Mouse (Mus musculus): Measurements from ENCODE around the gene Slc44a5. TPM values are rescaled to one million over a fixed set of nuclear protein-coding genes. Genes with fewer than 3 reads are reported as not detected.
"Not testable (repeated sequence)": the region's sequence is repeated elsewhere in the genome, so short reads cannot be mapped to it uniquely, and the experiment has no call there.

Gene Slc44a5
- polyA plus RNA-seq, 1 experiment from 2014 or later = 0.39 TPM

DNA sequence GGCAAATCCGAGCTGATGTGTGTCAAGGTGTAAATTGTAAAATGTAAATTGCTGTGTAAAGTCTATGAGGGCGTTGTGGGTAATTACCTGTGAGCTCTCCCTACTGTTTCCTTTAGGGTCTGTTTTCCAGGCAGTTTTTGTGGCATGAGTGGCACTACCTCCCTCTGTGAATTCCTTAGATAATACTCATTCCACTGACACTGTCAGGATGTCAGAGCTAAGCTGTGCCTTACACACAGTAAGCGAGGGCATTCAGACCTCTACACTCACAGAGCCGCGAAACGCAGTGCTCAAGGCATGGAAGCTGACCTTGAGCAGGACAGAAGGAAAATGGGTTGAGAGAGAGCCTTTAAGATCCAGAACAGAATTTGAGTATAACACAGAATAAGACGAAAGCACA, 80.1 kb downstream of the Slc44a5 start:
- H3K4me3 ChIP-seq (replicated peaks; ENCODE audit: low read depth, low read length) = no peak overlapping the region
- H3K27ac ChIP-seq = no peak overlapping the region
- H3K9me3 ChIP-seq (replicated peaks; ENCODE audit: low read length) = no peaks in the 10 kb centered on the region
- H3K4me1 ChIP-seq (replicated peaks; ENCODE audit: insufficient read depth, low read length) = no peaks in the 10 kb centered on the region
- no peak overlapping the region for H3K4me2 ChIP-seq (ENCODE audit: low read length)
- TF ChIP-seq CTCF (IDR thresholded peaks at IDR 0.05; ENCODE audit: low read depth) = no peak
- no peak overlapping the region for H3K9ac ChIP-seq (ENCODE audit: low read depth, low read length)
- WGBS = 61% methylated on average over 7 of the region's 7 CpGs
- no peak for ATAC-seq (replicated peaks; ENCODE audit: low FRiP score, low read depth)
- no peak for DNase-seq (ENCODE audit: low spot score)
- no peaks in the 10 kb centered on the region for H3K27me3 ChIP-seq (ENCODE audit: insufficient read depth, low read length)
- no peaks in the 10 kb centered on the region for H3K36me3 ChIP-seq (ENCODE audit: insufficient read depth, low read length)

DNA sequence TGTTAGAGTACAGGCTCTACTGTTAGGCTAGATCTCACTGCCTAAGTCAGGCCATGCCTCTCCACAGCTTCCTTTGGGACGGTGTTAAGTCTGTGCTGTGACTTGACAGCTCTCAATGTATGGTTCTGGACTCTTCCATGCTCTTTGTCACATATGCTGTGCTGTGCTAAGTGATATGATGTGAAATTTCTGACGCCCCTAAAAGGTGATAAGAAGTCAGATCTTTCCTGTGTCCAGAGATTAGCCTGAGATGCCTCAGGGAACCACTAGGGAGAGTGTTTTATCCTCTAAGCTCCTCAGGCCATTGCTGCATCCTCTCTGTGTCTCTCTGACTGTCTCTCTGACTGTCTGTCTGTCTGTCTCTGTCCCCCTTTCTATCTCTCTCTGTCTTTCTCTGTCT, 84.2 kb downstream of the Slc44a5 start:
- Histone ChIP-seq H3K36me3 (ENCODE audit: insufficient read depth, low read length) (no peaks in the 10 kb centered on the region), H3K9me3 (replicated peaks; ENCODE audit: low read length) (no peaks in the 10 kb centered on the region), H3K27ac (no peak overlapping the region), H3K4me2 (ENCODE audit: low read length) (no peak overlapping the region), H3K27me3 (ENCODE audit: insufficient read depth, low read length) (no peaks in the 10 kb centered on the region), H3K9ac (ENCODE audit: low read depth, low read length) (no peak overlapping the region), H3K4me3 (replicated peaks; ENCODE audit: low read depth, low read length) (no peak overlapping the region), H3K4me1 (replicated peaks; ENCODE audit: insufficient read depth, low read length) (no peaks in the 10 kb centered on the region)
- ATAC-seq (replicated peaks; ENCODE audit: low FRiP score, low read depth) (no peak), DNase-seq (ENCODE audit: low spot score) (no peak)
- TF ChIP-seq CTCF (IDR thresholded peaks at IDR 0.05; ENCODE audit: low read depth) = no peak
- 83% methylated on average over 2 of the region's 2 CpGs for WGBS

DNA sequence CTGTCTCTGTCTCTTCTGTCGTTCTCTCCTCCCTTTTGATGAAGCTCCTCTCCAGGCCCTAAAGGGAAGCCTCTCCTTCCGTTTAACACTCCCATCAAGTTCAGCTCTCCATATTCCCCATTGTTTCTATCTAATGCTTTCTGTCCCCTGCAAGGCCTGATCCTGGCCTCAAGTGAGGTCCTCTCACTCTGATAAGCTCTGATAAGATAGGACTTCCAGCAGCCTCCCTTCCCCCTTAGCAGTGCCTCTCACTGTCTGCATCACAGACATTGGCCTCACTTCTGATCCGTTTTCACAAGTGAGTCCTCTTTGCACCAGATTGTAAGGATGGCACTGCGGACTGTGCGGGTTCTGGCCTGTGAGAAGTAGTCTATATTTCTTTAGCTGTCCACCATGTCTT, 85.0 kb downstream of the Slc44a5 start:
- no peak for TF ChIP-seq CTCF (IDR thresholded peaks at IDR 0.05; ENCODE audit: low read depth)
- no peaks in the 10 kb centered on the region for H3K36me3 ChIP-seq (ENCODE audit: insufficient read depth, low read length)
- H3K4me3 ChIP-seq (replicated peaks; ENCODE audit: low read depth, low read length) = no peak overlapping the region
- H3K9me3 ChIP-seq (replicated peaks; ENCODE audit: low read length) = no peaks in the 10 kb centered on the region
- DNase-seq (ENCODE audit: low spot score) (no peak), ATAC-seq (replicated peaks; ENCODE audit: low FRiP score, low read depth) (no peak)
- no peaks in the 10 kb centered on the region for H3K27me3 ChIP-seq (ENCODE audit: insufficient read depth, low read length)
- H3K27ac ChIP-seq = no peak overlapping the region
- H3K9ac ChIP-seq (ENCODE audit: low read depth, low read length) = no peak overlapping the region
- WGBS = 88% methylated on average over 5 of the region's 5 CpGs
- H3K4me1 ChIP-seq (replicated peaks; ENCODE audit: insufficient read depth, low read length) = no peaks in the 10 kb centered on the region
- no peak overlapping the region for H3K4me2 ChIP-seq (ENCODE audit: low read length)

DNA sequence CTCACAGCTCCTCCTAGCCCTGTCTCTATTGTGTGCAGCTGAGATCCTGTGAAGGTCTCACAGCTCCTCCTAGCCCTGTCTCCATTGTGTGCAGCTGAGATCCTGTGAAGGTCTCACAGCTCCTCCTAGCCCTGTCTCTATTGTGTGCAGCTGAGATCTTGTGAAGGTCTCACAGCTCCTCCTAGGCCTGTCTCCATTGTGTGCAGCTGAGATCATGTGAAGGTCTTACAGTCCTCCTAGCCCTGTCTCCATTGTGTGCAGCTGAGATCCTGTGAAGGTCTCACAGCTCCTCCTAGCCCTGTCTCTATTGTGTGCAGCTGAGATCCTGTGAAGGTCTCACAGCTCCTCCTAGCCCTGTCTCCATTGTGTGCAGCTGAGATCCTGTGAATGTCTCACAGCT, 98.8 kb downstream of the Slc44a5 start:
- ATAC-seq (replicated peaks; ENCODE audit: low FRiP score, low read depth); H3K4me1 ChIP-seq (replicated peaks; ENCODE audit: insufficient read depth, low read length); H3K27me3 ChIP-seq (ENCODE audit: insufficient read depth, low read length); H3K36me3 ChIP-seq (ENCODE audit: insufficient read depth, low read length); H3K9me3 ChIP-seq (replicated peaks; ENCODE audit: low read length); H3K27ac ChIP-seq; DNase-seq (ENCODE audit: low spot score); H3K4me2 ChIP-seq (ENCODE audit: low read length); H3K9ac ChIP-seq (ENCODE audit: low read depth, low read length); H3K4me3 ChIP-seq (replicated peaks; ENCODE audit: low read depth, low read length): not testable (repeated sequence)

DNA sequence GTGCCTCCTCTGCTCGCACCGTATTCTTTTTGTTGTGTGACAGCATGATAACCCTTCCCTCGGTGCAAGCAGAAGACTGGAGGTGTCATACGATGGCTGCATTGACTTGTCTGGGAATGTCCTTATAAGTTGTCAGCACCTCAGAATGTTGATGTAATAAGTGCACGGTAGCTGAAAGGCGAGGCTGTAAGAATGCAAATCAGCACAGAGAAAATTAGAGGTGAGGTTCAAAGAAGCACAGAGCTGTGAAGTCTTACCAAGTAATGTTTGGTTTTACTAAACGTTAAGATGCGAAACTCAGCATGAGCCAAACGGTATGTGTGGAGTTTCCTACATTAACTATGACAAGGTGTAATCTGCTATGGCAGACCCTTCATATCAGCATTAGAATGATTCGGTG, 102.5 kb downstream of the Slc44a5 start:
- H3K9ac ChIP-seq (ENCODE audit: low read depth, low read length) = no peak overlapping the region
- no peak overlapping the region for H3K27ac ChIP-seq
- no peaks in the 10 kb centered on the region for H3K4me1 ChIP-seq (replicated peaks; ENCODE audit: insufficient read depth, low read length)
- ATAC-seq (replicated peaks; ENCODE audit: low FRiP score, low read depth) (no peak), DNase-seq (ENCODE audit: low spot score) (no peak)
- no peaks in the 10 kb centered on the region for H3K36me3 ChIP-seq (ENCODE audit: insufficient read depth, low read length)
- no peak overlapping the region for H3K4me2 ChIP-seq (ENCODE audit: low read length)
- H3K27me3 ChIP-seq (ENCODE audit: insufficient read depth, low read length) = no peaks in the 10 kb centered on the region
- no peaks in the 10 kb centered on the region for H3K9me3 ChIP-seq (replicated peaks; ENCODE audit: low read length)
- H3K4me3 ChIP-seq (replicated peaks; ENCODE audit: low read depth, low read length) = no peak overlapping the region
- no peak for TF ChIP-seq CTCF (IDR thresholded peaks at IDR 0.05; ENCODE audit: low read depth)
- WGBS = 83% methylated on average over 10 of the region's 10 CpGs

DNA sequence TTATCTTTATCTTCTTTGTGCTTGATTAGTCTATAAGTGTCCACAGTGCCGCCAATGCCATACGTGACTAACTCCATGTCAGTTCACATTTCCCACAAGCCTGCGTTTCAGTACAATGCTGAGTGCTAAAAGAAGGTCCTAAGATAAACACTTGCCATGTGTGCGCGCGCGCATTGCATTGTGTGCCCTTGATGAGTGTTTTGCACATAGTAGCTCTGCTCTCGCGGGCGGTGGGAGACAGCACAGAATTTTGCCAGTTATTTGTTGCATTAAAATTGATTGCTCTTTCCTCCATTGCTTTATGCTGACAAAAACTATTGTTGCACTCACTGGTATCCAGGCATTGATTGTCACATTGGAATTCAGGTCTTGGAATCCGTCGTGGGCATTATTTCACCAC, 108.5 kb downstream of the Slc44a5 start:
- no peaks in the 10 kb centered on the region for H3K36me3 ChIP-seq (ENCODE audit: insufficient read depth, low read length)
- no peak overlapping the region for H3K4me3 ChIP-seq (replicated peaks; ENCODE audit: low read depth, low read length)
- no peaks in the 10 kb centered on the region for H3K9me3 ChIP-seq (replicated peaks; ENCODE audit: low read length)
- 86% methylated on average over 12 of the region's 12 CpGs for WGBS
- no peak overlapping the region for H3K27ac ChIP-seq
- no peak for DNase-seq (ENCODE audit: low spot score)
- H3K9ac ChIP-seq (ENCODE audit: low read depth, low read length) = no peak overlapping the region
- ATAC-seq (replicated peaks; ENCODE audit: low FRiP score, low read depth) = no peak
- no peak overlapping the region for H3K4me2 ChIP-seq (ENCODE audit: low read length)
- no peaks in the 10 kb centered on the region for H3K4me1 ChIP-seq (replicated peaks; ENCODE audit: insufficient read depth, low read length)
- H3K27me3 ChIP-seq (ENCODE audit: insufficient read depth, low read length) = no peaks in the 10 kb centered on the region
- no peak for TF ChIP-seq CTCF (IDR thresholded peaks at IDR 0.05; ENCODE audit: low read depth)

DNA sequence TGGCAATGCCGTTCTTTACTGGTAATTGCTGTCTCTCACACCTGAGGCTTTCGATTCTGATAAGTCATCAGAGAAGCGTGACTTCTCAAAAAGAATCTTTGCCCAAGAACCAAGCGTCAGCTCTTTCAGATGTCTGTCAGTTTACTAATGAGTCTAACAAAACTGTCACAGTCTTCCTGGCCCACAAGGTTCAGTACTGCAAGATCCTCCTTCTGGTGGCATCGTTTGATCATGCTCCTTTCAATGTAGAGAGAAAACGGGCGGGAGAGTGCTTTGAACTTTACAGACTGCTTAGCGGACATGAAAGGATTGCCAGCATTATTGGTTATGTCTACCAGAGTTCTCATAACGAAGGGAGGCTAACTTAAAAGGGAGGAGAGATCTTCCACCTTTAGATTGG, 109.0 kb downstream of the Slc44a5 start:
- no peak for TF ChIP-seq CTCF (IDR thresholded peaks at IDR 0.05; ENCODE audit: low read depth)
- 34% methylated on average over 9 of the region's 9 CpGs for WGBS
- Histone ChIP-seq H3K36me3 (ENCODE audit: insufficient read depth, low read length) (no peaks in the 10 kb centered on the region), H3K4me1 (replicated peaks; ENCODE audit: insufficient read depth, low read length) (no peaks in the 10 kb centered on the region), H3K27ac (no peak overlapping the region), H3K9ac (ENCODE audit: low read depth, low read length) (no peak overlapping the region), H3K4me2 (ENCODE audit: low read length) (no peak overlapping the region), H3K9me3 (replicated peaks; ENCODE audit: low read length) (no peaks in the 10 kb centered on the region), H3K27me3 (ENCODE audit: insufficient read depth, low read length) (no peaks in the 10 kb centered on the region), H3K4me3 (replicated peaks; ENCODE audit: low read depth, low read length) (no peak overlapping the region)
- DNase-seq (ENCODE audit: low spot score) (no peak), ATAC-seq (replicated peaks; ENCODE audit: low FRiP score, low read depth) (no peak)

Measured in kidney, postnatal 0 days (tissue).